Mouse (Mus musculus) liver, embryonic 14.5 days (tissue): ENCODE measurements around the gene Gm49403.

Source experiments
- CTCF ChIP-seq: IDR thresholded peaks from 2 replicates; pipeline ENCODE4 v1.5.1; 2016; ENCODE audit warnings: antibody characterized with exemption, low read depth, control low read depth
- EP300 ChIP-seq: IDR thresholded peaks from 2 replicates; pipeline ENCODE4 v1.6.1; 2016; ENCODE audit warnings: antibody characterized with exemption, low read depth

GRCm38 (mm10) chr19:8841012-8841411, 42.7 kb upstream of the Gm49403 start:
- no peak for TF ChIP-seq EP300
- no peak for TF ChIP-seq CTCF
